Mouse (Mus musculus): ENCODE results near the gene Crabp1. TPM values are rescaled to one million over a fixed set of nuclear protein-coding genes. Genes with fewer than 3 reads are reported as not detected.

Crabp1 gene
- polyA plus RNA-seq, 1 experiment: not detected

DNA sequence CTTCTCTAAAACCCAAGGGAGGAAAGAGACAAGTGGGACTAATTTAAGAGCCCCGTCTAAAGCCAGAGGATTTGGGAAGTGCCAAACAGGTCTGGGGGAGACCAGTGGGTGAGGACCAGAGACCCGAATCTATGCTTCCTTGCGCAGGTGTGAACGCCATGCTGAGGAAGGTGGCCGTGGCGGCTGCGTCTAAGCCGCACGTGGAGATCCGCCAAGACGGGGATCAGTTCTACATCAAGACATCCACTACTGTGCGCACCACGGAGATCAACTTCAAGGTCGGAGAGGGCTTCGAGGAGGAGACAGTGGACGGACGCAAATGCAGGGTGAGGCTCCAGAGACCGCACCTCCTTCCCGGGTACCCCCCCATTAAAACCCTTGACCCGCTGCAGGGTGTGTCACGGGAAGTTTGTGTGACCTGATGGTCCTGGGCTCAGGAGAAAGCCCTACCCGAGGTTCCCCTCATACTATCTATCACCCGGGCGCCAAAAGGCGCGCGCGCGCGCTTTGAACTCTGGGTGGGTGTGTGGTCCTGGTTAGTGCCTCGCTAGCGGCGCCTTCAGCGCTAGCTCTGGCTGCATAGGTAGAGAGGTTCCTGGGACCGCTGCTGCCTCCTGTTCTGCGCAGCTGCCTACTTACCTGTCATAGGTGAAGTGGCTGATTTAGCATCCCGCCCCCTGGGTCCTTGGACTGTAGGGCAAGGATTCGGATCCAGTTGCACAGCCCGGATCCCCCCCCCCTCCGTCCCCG is 963 bp downstream of the Crabp1 start:
- H3K27me3 ChIP-seq (replicated peaks): peaks cover 91% of the 10 kb centered on the region

DNA sequence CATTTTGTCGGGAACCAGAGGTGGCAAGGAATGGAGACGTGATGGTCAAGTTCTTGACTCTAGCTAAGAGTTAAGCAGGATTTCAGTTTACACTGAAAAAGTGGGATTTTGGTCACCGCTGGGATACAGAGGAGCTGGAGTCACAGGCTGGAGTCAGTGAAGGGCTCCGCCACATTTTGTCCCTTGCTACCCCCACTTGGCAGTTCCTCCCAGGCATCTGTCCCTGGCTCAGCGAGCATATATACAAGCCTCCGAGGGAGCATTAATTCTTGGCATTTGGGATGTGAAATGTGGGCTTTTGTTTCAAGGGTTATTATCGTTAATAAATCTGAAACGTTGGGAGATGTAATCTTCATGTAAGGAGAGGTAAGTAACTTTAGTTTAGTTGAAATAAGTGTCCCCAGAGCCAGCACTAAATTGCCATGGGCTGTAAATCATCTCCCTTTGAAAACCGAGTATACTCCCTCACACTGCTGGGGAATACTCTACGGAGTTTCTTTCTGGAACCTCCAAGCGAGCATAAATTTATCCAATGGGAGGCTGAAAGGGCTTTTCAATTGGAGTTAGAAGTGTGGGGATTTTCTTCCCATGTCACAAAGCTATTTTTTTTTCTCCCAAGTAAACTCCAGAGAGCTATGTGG is 5.7 kb downstream of the Crabp1 start:
- H3K9me3 ChIP-seq: no peaks in the 10 kb centered on the region
- no peak overlapping the region for H3K4me3 ChIP-seq (replicated peaks)
- no peak for TF ChIP-seq FLI1 (IDR thresholded peaks at IDR 0.05; ENCODE audit: low read length)
- TF ChIP-seq GATA1 (IDR thresholded peaks at IDR 0.05; ENCODE audit: borderline replicate concordance, low read length): no peak
- peaks cover 7% of the 10 kb centered on the region; the same call in 1 of the 2 replicates for H3K4me1 ChIP-seq
- no peaks in the 10 kb centered on the region for H3K36me3 ChIP-seq (replicated peaks; ENCODE audit: low read length)
- H3K27me3 ChIP-seq (replicated peaks): peaks cover 81% of the 10 kb centered on the region

More for the DNA sequence above, 963 bp downstream of the Crabp1 start:
- Histone ChIP-seq H3K4me3 (replicated peaks) (no peak overlapping the region), H3K36me3 (replicated peaks; ENCODE audit: low read length) (no peaks in the 10 kb centered on the region), H3K4me1 (peaks cover 13% of the 10 kb centered on the region), H3K9me3 (no peaks in the 10 kb centered on the region)
- TF ChIP-seq GATA1 (IDR thresholded peaks at IDR 0.05; ENCODE audit: borderline replicate concordance, low read length): no peak

DNA sequence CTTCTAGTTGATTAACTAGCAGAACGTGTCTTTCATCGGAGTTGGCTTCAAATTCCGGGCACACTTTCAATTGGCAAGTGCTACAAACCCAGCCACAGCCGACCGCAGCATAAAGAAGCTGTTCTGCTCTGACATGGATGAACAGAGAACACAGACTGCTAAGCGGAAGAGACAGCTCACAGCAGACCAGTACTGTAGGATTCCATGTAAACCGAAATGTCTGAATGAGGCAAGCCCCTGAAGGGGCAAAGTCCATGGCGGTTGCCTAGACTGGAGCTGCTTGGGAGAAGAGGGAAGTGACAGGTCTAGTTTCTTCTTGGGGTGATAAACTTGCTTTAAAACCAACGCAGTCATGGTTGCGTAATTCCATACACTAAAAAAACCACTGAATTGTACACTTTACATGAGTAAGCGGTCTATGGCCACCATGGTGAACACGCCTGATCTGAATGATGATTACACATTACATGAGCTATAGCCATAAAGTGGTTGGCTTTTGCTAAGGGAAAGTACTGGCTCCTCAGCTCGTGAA is 12.0 kb downstream of the Crabp1 start:
- TF ChIP-seq FLI1 (IDR thresholded peaks at IDR 0.05; ENCODE audit: low read length) (no peak), GATA1 (IDR thresholded peaks at IDR 0.05; ENCODE audit: borderline replicate concordance, low read length) (no peak)
- Histone ChIP-seq H3K4me1 (no peaks in the 10 kb centered on the region), H3K9me3 (no peaks in the 10 kb centered on the region), H3K27me3 (replicated peaks) (peaks cover 34% of the 10 kb centered on the region), H3K4me3 (replicated peaks) (no peak overlapping the region), H3K36me3 (replicated peaks; ENCODE audit: low read length) (no peaks in the 10 kb centered on the region)

DNA sequence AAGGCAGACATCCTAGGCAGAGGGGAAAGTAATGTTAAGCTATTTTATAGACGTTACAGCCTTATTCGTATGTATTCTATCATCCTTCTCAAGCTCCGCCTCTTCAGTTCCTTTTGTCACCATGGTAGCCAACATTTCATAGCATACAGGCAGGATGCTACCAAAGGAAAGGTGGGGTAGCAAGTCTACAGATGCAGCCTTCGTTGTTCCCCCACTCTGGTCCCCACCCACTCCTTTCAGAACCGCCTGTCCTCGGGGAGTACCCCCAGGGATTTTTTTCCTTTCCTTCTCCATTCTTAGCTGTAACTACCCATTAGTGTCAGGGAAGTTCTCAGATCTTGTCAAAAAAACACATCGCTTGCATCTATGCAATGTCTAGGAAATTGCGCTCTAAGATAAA is 14.7 kb downstream of the Crabp1 start:
- Histone ChIP-seq H3K4me3 (replicated peaks) (no peak overlapping the region), H3K4me1 (no peaks in the 10 kb centered on the region), H3K36me3 (replicated peaks; ENCODE audit: low read length) (no peaks in the 10 kb centered on the region), H3K27me3 (replicated peaks) (peaks cover 20% of the 10 kb centered on the region), H3K9me3 (no peaks in the 10 kb centered on the region)
- no peak for TF ChIP-seq GATA1 (IDR thresholded peaks at IDR 0.05; ENCODE audit: borderline replicate concordance, low read length)
- TF ChIP-seq FLI1 (IDR thresholded peaks at IDR 0.05; ENCODE audit: low read length): no peak

- Histone ChIP-seq H3K9me3 (no peaks in the 10 kb centered on the region), H3K27me3 (replicated peaks) (peaks cover 32% of the 10 kb centered on the region), H3K4me1 (no peaks in the 10 kb centered on the region), H3K36me3 (replicated peaks; ENCODE audit: low read length) (no peaks in the 10 kb centered on the region), H3K4me3 (replicated peaks) (no peak overlapping the region)
- TF ChIP-seq GATA1 (IDR thresholded peaks at IDR 0.05; ENCODE audit: borderline replicate concordance, low read length) (no peak), FLI1 (IDR thresholded peaks at IDR 0.05; ENCODE audit: low read length) (no peak)
Observed at GRCm38 (mm10) chr9:54782504-54782903, 18.0 kb downstream of the Crabp1 start.

DNA sequence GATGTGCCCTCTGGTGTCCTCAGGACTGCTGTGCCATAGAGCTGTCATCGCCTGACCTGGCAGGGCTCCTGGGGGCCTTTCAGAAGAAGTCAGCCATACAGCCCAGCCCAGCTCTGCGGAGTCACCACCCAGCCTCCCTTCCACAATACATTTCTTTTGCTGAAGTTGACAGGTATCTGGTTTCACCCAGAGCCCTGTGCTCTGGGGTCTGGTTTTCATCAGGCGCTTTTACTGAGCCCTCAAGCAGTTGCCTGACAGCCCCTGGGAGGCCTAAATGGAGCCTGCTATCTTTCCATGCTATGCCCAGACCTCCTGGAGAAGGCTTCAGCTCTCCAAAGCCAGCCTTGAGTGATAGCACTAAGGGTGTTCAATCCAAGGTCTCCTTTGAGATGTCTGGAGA is 19.5 kb downstream of the Crabp1 start:
- Histone ChIP-seq H3K4me1 (0 out of 2 replicates have a peak, but pooled peaks cover 3% of the 10 kb centered on the region), H3K27me3 (replicated peaks) (peaks cover 35% of the 10 kb centered on the region), H3K4me3 (replicated peaks) (no peak overlapping the region), H3K9me3 (no peaks in the 10 kb centered on the region), H3K36me3 (replicated peaks; ENCODE audit: low read length) (no peaks in the 10 kb centered on the region)
- TF ChIP-seq GATA1 (IDR thresholded peaks at IDR 0.05; ENCODE audit: borderline replicate concordance, low read length): no peak
- TF ChIP-seq FLI1 (IDR thresholded peaks at IDR 0.05; ENCODE audit: low read length): no peak

GRCm38 (mm10) chr9:54785215-54785614 is 20.7 kb downstream of the Crabp1 start:
- 0 out of 2 replicates have a peak, but pooled peaks cover 3% of the 10 kb centered on the region for H3K4me1 ChIP-seq
- TF ChIP-seq FLI1 (IDR thresholded peaks at IDR 0.05; ENCODE audit: low read length): no peak
- no peak for TF ChIP-seq GATA1 (IDR thresholded peaks at IDR 0.05; ENCODE audit: borderline replicate concordance, low read length)
- no peaks in the 10 kb centered on the region for H3K36me3 ChIP-seq (replicated peaks; ENCODE audit: low read length)
- H3K27me3 ChIP-seq (replicated peaks): peaks cover 42% of the 10 kb centered on the region
- no peak overlapping the region for H3K4me3 ChIP-seq (replicated peaks)
- H3K9me3 ChIP-seq: no peaks in the 10 kb centered on the region

DNA sequence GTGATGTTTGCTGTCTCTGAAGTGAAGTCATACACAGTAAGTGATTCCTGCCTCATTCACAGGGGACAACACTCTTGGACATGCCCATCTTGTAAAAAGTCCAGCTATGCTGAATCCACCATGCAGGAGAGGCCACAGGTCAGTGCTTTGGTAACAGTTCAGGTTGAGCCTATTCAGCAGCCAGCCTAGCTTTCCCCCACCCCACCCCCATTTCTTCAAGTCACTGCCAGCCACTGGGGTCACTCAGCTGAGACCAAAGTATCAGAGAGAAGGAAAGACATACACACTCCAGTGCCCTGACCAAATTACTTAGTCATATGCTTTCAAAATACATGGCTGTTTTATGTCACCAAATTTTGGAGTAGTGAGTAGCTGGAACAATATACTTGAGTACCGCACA is 21.5 kb downstream of the Crabp1 start:
- Histone ChIP-seq H3K27me3 (replicated peaks) (peaks cover 43% of the 10 kb centered on the region), H3K9me3 (no peaks in the 10 kb centered on the region), H3K4me1 (0 out of 2 replicates have a peak, but pooled peaks cover 3% of the 10 kb centered on the region), H3K4me3 (replicated peaks) (no peak overlapping the region), H3K36me3 (replicated peaks; ENCODE audit: low read length) (no peaks in the 10 kb centered on the region)
- TF ChIP-seq GATA1 (IDR thresholded peaks at IDR 0.05; ENCODE audit: borderline replicate concordance, low read length): no peak
- no peak for TF ChIP-seq FLI1 (IDR thresholded peaks at IDR 0.05; ENCODE audit: low read length)

GRCm38 (mm10) chr9:54787760-54788159 is 23.2 kb downstream of the Crabp1 start:
- Histone ChIP-seq H3K27me3 (replicated peaks) (peaks cover 45% of the 10 kb centered on the region), H3K4me1 (0 out of 2 replicates have a peak, but pooled peaks cover 3% of the 10 kb centered on the region), H3K4me3 (replicated peaks) (no peak overlapping the region), H3K9me3 (no peaks in the 10 kb centered on the region), H3K36me3 (replicated peaks; ENCODE audit: low read length) (no peaks in the 10 kb centered on the region)
- TF ChIP-seq FLI1 (IDR thresholded peaks at IDR 0.05; ENCODE audit: low read length) (no peak), GATA1 (IDR thresholded peaks at IDR 0.05; ENCODE audit: borderline replicate concordance, low read length) (no peak)

DNA sequence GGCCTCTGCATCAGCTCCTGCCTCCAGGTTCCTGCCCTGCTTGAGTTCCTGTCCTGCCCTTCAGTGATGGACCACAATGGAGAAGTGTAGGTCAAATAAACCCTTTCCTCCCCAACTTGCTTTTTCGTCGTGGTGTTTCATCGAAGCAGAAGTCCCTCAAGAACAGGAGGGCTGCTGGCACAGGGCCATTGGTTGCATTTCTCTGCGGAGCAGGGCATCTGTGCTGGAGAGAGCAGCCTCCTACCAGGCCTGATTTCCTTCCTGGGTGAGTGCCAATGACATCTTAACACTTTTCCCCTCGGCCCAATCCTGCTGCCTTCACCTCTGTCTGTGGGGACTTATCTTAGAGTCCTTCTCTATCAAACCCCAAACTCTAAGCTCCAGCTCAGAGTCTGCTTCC is 25.7 kb downstream of the Crabp1 start:
- no peaks in the 10 kb centered on the region for H3K36me3 ChIP-seq (replicated peaks; ENCODE audit: low read length)
- peaks cover 40% of the 10 kb centered on the region for H3K27me3 ChIP-seq (replicated peaks)
- 0 out of 2 replicates have a peak, but pooled peaks cover 3% of the 10 kb centered on the region for H3K4me1 ChIP-seq
- H3K4me3 ChIP-seq (replicated peaks): no peak overlapping the region
- TF ChIP-seq FLI1 (IDR thresholded peaks at IDR 0.05; ENCODE audit: low read length): no peak
- TF ChIP-seq GATA1 (IDR thresholded peaks at IDR 0.05; ENCODE audit: borderline replicate concordance, low read length): no peak
- H3K9me3 ChIP-seq: no peaks in the 10 kb centered on the region

Measured in megakaryocyte, embryonic 14.5 days (primary cell).